Mouse (Mus musculus) cortical plate, adult 2 months (tissue): ENCODE data around the gene St3gal4.

ENCODE experiments used
- CTCF ChIP-seq: fragments of 200-500 bp; IDR thresholded peaks from 2 replicates; pipeline ENCODE4 v1.5.1; 2011; ENCODE audit warnings: mild to moderate bottlenecking, control low read depth, low read length; ENCODE audit not compliant: insufficient read depth; ENCODE audit errors: extremely low read depth
- POLR2A ChIP-seq: fragments of 200-500 bp; IDR thresholded peaks from 2 replicates; pipeline ENCODE4 v1.6.1; 2011; ENCODE audit warnings: mild to moderate bottlenecking, low read length, control low read depth; ENCODE audit not compliant: insufficient read depth; ENCODE audit errors: extremely low read depth

DNA sequence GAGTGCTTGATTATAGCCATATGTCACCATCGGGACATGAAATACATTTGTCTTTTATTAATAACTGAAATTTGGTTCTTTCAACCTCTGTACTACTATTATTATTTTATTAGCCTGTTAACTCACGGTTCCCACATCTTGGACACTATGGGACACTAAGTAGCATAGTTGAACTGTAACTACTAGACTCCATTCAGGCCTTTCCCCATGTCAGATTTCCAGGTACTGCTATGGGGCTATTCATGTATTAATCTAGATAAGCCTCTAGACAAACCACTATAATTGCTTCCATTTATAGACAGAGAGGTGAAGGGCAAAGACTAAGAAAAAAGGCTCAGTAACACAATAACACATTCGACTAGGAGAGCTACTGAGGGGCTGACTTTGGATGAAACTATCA lies 25.7 kb downstream of the St3gal4 start:
- TF ChIP-seq POLR2A (no peak), CTCF (no peak)
